Mouse (Mus musculus) embryonic facial prominence, embryonic 14.5 days (tissue): ENCODE data around the gene Pcca. TPM values are rescaled to one million over a fixed set of nuclear protein-coding genes. Genes with fewer than 3 reads are reported as not detected.
A peak's percentile ranks its signal among the peaks of the same experiment; 100 is the strongest.

ENCODE experiments used
- ATAC-seq: fragments of 200-750 bp; cut with Nextera tagmentation; 2 replicates; pipeline ENCODE4 v1.8.0; 2017; ENCODE audit warnings: low read depth, moderate number of reproducible peaks, moderate TSS enrichment
- DNase-seq: peaks from one replicate; pipeline ENCODE4 v3.0.0-alpha.2; 2015; ENCODE audit warnings: low spot score
- H3K27ac ChIP-seq: fragments of 300-500 bp; sonication (generic); replicated peaks from 2 replicates; pipeline ENCODE4 v1.5.1; 2014; ENCODE audit warnings: low read depth, mild to moderate bottlenecking, low read length, moderate library complexity
- H3K27me3 ChIP-seq: fragments of 300-500 bp; sonication (generic); replicated peaks from 2 replicates; pipeline ENCODE4 v1.6.1; 2014; ENCODE audit warnings: low read length; ENCODE audit not compliant: control insufficient read depth, insufficient read depth
- H3K36me3 ChIP-seq: fragments of 300-500 bp; sonication (generic); 2 replicates; pipeline ENCODE4 v1.6.1; 2014; ENCODE audit warnings: low read length, mixed read lengths; ENCODE audit not compliant: control insufficient read depth, insufficient read depth
- H3K4me1 ChIP-seq: fragments of 300-500 bp; sonication (generic); 2 replicates; pipeline ENCODE4 v1.6.1; 2014; ENCODE audit warnings: antibody characterized with exemption, low read length; ENCODE audit not compliant: control insufficient read depth, insufficient read depth
- H3K4me2 ChIP-seq: fragments of 300-500 bp; sonication (generic); 2 replicates; pipeline ENCODE4 v1.6.1; 2014; ENCODE audit warnings: low read depth, mild to moderate bottlenecking, low read length, moderate library complexity, mixed read lengths
- H3K4me3 ChIP-seq: fragments of 300-500 bp; sonication (generic); 2 replicates; pipeline ENCODE4 v1.5.1; 2014; ENCODE audit warnings: low read depth, mild to moderate bottlenecking, low read length
- H3K9ac ChIP-seq: fragments of 300-500 bp; sonication (generic); 2 replicates; pipeline ENCODE4 v1.6.1; 2014; ENCODE audit warnings: low read depth, mild to moderate bottlenecking, low read length, moderate library complexity, mixed read lengths
- H3K9me3 ChIP-seq: fragments of 300-500 bp; sonication (generic); 2 replicates; pipeline ENCODE4 v1.6.1; 2016; ENCODE audit warnings: low read length; ENCODE audit not compliant: control insufficient read depth
- WGBS: fragments of 180-500 bp; shearing (Covaris S2); extraction: QIAGEN DNeasy Blood & Tissue Kit; methylation state at CpG from one replicate; pipeline ENCODE4 v1.1.7; 2014; 5-methylcytosine and 5-hydroxymethylcytosine counted together
- polyA plus RNA-seq: library from polyadenylated mRNA; unstranded; fragments of >200 nt; fragmentation: Nextera tagmentation; extraction: Ambion mirVana; gene quantifications from 2 replicates; pipeline ENCODE4 v1.2.1, GENCODE M21; 2014

Pcca gene
- polyA plus RNA-seq, 1 experiment from 2014 or later = 23.1 TPM

- ATAC-seq = no peak
- no peaks in the 10 kb centered on the region for H3K4me1 ChIP-seq
Observed at GRCm38 (mm10) chr14:122721750-122722149, 187.6 kb downstream of the Pcca start.

GRCm38 (mm10) chr14:122726456-122726855 lies 192.3 kb downstream of the Pcca start:
- H3K27me3 ChIP-seq = no peaks in the 10 kb centered on the region
- ATAC-seq = no peak

More at GRCm38 (mm10) chr14:122721750-122722149, 187.6 kb downstream of the Pcca start:
- H3K4me2 ChIP-seq = no peak overlapping the region
- no peaks in the 10 kb centered on the region for H3K9me3 ChIP-seq
- H3K9ac ChIP-seq = no peak overlapping the region
- H3K36me3 ChIP-seq = no peaks in the 10 kb centered on the region
- 47% methylated on average over 4 of the region's 4 CpGs for WGBS
- DNase-seq = no peak
- no peak overlapping the region for H3K4me3 ChIP-seq
- no peaks in the 10 kb centered on the region for H3K27me3 ChIP-seq
- no peak overlapping the region for H3K27ac ChIP-seq

DNA sequence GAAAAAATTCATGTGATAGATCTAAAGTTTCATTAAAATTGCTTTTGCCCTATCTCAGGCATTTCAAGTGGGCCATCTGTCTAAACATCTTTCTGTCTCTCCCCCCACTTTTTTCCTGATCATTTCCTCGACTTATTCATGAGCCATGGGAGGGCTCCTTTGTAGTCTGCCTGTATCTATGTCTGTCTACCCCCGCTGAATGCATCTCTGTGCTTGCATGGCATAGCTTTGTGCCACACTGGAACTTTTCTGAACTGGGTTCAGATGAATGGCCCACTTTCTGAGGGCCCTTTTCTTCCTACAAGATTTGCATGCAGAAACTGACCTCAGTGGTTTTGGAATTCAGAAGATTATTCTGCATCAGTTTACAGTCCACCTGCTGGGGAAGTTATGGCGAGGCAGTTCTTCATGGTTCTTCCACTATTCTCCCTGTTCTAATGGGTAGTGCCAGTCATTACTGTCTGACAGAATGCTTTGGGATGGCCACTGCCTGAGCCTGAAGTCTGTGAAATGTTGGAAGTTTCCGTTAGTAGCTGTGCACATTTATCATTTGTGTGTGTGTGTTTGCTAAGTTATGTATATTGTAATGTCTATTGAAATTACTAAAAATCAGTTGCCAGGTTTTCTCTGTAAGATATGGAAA lies 195.4 kb downstream of the Pcca start:
- 70% methylated on average over 4 of the region's 4 CpGs for WGBS
- no peaks in the 10 kb centered on the region for H3K9me3 ChIP-seq
- no peak overlapping the region for H3K4me2 ChIP-seq
- no peak overlapping the region for H3K27ac ChIP-seq
- no peak for DNase-seq
- no peaks in the 10 kb centered on the region for H3K27me3 ChIP-seq
- 0 out of 2 replicates have a peak, but pooled peaks cover 4% of the 10 kb centered on the region for H3K4me1 ChIP-seq
- H3K4me3 ChIP-seq = no peak overlapping the region
- H3K36me3 ChIP-seq = no peaks in the 10 kb centered on the region
- H3K9ac ChIP-seq = no peak overlapping the region
- ATAC-seq = no peak

More at GRCm38 (mm10) chr14:122726456-122726855, 192.3 kb downstream of the Pcca start:
- Histone ChIP-seq H3K9me3 (no peaks in the 10 kb centered on the region), H3K4me3 (no peak overlapping the region), H3K9ac (no peak overlapping the region), H3K4me1 (0 out of 2 replicates have a peak, but pooled peaks cover 4% of the 10 kb centered on the region), H3K4me2 (no peak overlapping the region), H3K36me3 (no peaks in the 10 kb centered on the region), H3K27ac (no peak overlapping the region)
- WGBS = 94% methylated on average over 1 of the region's 1 CpGs
- no peak for DNase-seq

DNA sequence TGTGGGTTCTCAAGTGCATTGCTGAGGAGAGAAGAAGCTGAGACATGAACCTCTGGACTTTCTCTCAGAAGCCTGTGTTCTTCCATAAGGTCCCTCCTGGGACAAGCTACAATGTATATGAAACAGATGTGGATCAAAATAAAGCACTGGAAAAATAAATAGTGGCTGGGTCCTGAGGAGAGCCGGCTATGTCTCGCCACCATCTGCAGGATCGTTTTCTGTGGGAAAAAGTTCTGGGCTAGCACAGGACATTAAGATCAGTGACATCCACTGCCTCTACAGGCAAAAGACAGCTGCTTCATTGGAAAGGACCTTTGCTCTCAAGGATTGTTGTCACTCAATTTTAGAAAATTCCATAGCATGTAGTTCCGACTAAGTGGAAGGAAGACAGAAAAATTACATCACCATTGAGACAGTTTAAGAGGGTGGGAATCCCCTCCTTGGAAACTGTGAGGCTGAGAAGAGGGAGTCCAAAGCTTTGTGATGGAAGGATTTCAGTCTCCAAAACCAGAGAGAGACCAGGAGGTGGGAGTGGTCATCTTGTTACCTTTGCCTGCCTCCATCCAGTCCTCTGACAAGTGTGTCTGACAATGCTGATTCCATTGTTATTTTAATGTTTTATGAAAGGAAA lies 196.9 kb downstream of the Pcca start:
- WGBS = 44% methylated on average over 4 of the region's 4 CpGs
- H3K27ac ChIP-seq = no peak overlapping the region
- 0 out of 2 replicates have a peak, but pooled peaks cover 4% of the 10 kb centered on the region for H3K4me1 ChIP-seq
- no peak overlapping the region for H3K9ac ChIP-seq
- H3K9me3 ChIP-seq = no peaks in the 10 kb centered on the region
- H3K4me2 ChIP-seq = no peak overlapping the region
- DNase-seq = peak; percentile 38
- H3K36me3 ChIP-seq = no peaks in the 10 kb centered on the region
- peak; percentile 62; the same call in 1 of the 2 replicates for ATAC-seq
- H3K4me3 ChIP-seq = no peak overlapping the region
- H3K27me3 ChIP-seq = no peaks in the 10 kb centered on the region

GRCm38 (mm10) chr14:122736806-122737205 lies 202.7 kb downstream of the Pcca start:
- Histone ChIP-seq H3K9me3 (no peaks in the 10 kb centered on the region), H3K36me3 (no peaks in the 10 kb centered on the region), H3K27ac (no peak overlapping the region), H3K27me3 (no peaks in the 10 kb centered on the region), H3K4me3 (no peak overlapping the region), H3K4me1 (no peaks in the 10 kb centered on the region), H3K9ac (no peak overlapping the region), H3K4me2 (no peak overlapping the region)
- no peak for ATAC-seq
- DNase-seq = no peak

- 0 out of 2 replicates have a peak, but pooled peaks cover 5% of the 10 kb centered on the region for H3K9me3 ChIP-seq
- H3K4me1 ChIP-seq = no peaks in the 10 kb centered on the region
- no peak overlapping the region for H3K4me2 ChIP-seq
- ATAC-seq (peak; percentile 47; the same call in 1 of the 2 replicates), DNase-seq (peak; percentile 45)
- no peaks in the 10 kb centered on the region for H3K27me3 ChIP-seq
- 44% methylated on average over 3 of the region's 3 CpGs for WGBS
- no peaks in the 10 kb centered on the region for H3K36me3 ChIP-seq
- no peak overlapping the region for H3K27ac ChIP-seq
- no peak overlapping the region for H3K4me3 ChIP-seq
- no peak overlapping the region for H3K9ac ChIP-seq
Observed at GRCm38 (mm10) chr14:122747860-122748842, 214.0 kb downstream of the Pcca start.

GRCm38 (mm10) chr14:122751552-122751951 lies 217.4 kb downstream of the Pcca start:
- Histone ChIP-seq H3K9me3 (0 out of 2 replicates have a peak, but pooled peaks cover 5% of the 10 kb centered on the region), H3K4me1 (peaks cover 11% of the 10 kb centered on the region), H3K9ac (no peak overlapping the region), H3K36me3 (no peaks in the 10 kb centered on the region), H3K4me2 (no peak overlapping the region), H3K27ac (no peak overlapping the region), H3K27me3 (no peaks in the 10 kb centered on the region), H3K4me3 (no peak overlapping the region)
- WGBS = 97% methylated on average over 1 of the region's 1 CpGs
- DNase-seq (no peak), ATAC-seq (no peak)

- WGBS = 32% methylated on average over 2 of the region's 2 CpGs
- Histone ChIP-seq H3K4me3 (no peak overlapping the region), H3K4me2 (no peak overlapping the region), H3K27me3 (no peaks in the 10 kb centered on the region), H3K36me3 (no peaks in the 10 kb centered on the region), H3K4me1 (peaks cover 11% of the 10 kb centered on the region), H3K27ac (no peak overlapping the region), H3K9ac (no peak overlapping the region), H3K9me3 (0 out of 2 replicates have a peak, but pooled peaks cover 5% of the 10 kb centered on the region)
- DNase-seq = no peak
- ATAC-seq = no peak
Observed at GRCm38 (mm10) chr14:122753278-122753677, 219.2 kb downstream of the Pcca start.
